Mouse (Mus musculus): ENCODE measurements at regions not wholly inside any gene's neighbourhood (a gene's known extent, or its start where the extent isn't known, plus 50 kb on each side); places are given as distances from the start of the nearest gene placed in this dataset.

- no peak for DNase-seq (ENCODE audit: extremely low spot score, low read depth, low spot score)
These were observed 116.3 kb downstream of the Zfp706 start for GRCm38 (mm10) chr15:36891296-36891695.

GRCm38 (mm10) chr15:36889072-36889471, 118.5 kb downstream of the Zfp706 start:
- DNase-seq (ENCODE audit: extremely low spot score, low read depth, low spot score), result no peak

DNA sequence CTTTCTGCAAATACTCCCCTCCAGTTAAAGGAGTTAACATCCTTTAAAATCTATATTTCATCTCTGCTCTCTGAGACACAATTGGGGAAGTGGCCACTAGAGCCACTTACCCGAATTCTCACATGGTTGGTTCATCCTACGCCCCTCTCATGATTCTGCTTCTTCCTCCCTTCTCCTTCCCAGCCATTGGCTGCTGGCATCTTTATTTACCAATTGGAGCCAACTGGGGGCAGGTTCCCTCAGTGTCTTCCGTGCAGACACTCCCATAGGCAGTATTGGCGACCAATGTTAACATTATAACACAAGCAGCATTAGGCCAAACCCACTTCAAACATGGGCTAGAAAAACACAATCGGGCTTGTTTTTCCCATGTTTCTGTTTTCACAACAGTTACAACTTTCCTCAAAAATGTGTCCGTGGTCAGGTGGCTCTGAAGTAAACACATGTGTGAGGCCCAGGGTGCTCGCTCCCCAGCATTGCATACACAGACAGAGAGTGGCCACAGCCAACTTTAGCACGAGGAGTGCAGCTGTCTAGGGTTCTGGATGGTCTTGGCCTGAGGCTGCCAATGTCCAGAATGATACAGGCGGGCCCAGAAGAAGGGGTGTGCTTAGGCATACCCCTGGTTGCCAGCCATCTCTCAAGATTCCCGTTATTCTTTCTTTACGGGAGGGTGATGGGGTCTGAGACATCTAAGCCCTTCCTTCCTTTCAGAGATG, 119.1 kb downstream of the Zfp706 start:
- no peak for DNase-seq (ENCODE audit: extremely low spot score, low read depth, low spot score)

DNA sequence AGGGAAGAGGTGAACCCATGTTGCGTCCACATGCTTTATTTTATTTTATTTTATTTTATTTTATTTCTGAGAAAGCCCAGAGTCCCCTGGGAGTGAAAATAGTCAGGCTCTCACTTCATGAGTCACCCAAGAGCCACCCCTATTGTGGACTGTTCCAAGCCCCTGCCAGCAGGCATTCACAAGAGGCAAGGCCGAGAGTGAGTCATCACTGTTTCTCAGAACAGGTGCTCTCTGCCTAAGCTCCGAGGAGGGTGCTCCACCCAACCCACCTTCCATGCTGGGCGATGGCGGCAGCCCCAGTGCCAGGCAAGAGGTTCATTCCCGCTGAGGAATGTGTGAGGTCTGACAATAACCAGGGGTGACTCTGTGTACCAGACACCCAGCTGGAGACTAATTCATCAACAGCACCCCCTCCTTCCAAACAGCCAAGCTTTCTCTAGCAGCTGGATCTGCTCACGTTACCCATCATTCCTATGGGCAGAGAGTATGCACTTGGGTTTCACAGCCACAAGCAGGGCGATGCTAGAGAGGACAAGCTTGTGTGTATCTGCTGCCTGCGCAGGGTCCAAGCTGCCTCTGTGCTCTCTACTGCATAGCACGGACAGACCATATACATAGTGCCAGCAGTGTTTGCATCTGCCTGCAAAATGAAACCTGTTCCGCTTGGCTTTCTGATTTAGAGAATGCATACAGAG, 122.8 kb downstream of the Zfp706 start:
- DNase-seq (ENCODE audit: extremely low spot score, low read depth, low spot score), result no peak

GRCm38 (mm10) chr15:36884074-36884473, 123.5 kb downstream of the Zfp706 start:
- no peak for DNase-seq (ENCODE audit: extremely low spot score, low read depth, low spot score)

- DNase-seq (ENCODE audit: extremely low spot score, low read depth, low spot score), result no peak
These were observed 124.4 kb downstream of the Zfp706 start for GRCm38 (mm10) chr15:36883156-36883555.

DNA sequence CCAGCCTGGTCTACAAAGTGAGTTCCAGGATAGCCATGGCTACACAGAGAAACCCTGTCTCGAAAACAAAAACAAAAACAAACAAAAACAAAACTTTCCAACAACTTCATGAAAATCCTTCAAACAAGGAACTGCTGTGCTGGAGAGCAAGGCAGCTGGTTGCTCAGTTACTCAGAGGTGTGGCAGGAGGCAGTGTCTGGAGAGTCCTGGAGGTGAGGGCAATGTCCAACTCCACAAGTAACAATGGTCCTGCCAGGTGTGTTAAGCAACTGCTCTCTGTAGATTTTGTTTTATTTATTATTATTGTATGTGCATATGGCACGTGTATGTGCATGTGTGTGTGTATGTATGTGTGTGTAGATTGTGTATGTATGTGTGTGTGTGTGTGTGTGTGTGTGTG, 126.0 kb downstream of the Zfp706 start:
- DNase-seq (ENCODE audit: extremely low spot score, low read depth, low spot score), result no peak

- no peak for DNase-seq (ENCODE audit: extremely low spot score, low read depth, low spot score)
These were observed 127.0 kb downstream of the Zfp706 start for GRCm38 (mm10) chr15:36880602-36881001.

GRCm38 (mm10) chr15:36879587-36879986, 128.0 kb downstream of the Zfp706 start:
- no peak for DNase-seq (ENCODE audit: extremely low spot score, low read depth, low spot score)

DNA sequence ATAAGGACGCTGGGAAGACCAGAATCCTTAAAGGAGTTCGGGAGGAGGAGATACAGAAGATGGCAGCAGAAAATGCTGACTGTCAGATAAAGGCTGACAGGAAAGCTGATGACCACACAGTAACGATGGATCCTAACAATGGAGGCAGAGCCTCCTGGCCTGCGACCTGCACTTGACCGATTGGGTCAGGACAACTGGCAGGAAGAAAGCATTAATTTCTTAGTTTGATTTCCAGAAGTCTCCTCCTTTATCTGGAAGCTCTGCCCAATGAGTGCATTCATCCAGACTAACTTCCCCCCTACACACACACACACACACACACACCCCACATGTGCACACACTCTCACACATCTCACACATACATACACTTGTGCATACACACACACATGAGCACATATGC, 128.6 kb downstream of the Zfp706 start:
- no peak for DNase-seq (ENCODE audit: extremely low spot score, low read depth, low spot score)

DNA sequence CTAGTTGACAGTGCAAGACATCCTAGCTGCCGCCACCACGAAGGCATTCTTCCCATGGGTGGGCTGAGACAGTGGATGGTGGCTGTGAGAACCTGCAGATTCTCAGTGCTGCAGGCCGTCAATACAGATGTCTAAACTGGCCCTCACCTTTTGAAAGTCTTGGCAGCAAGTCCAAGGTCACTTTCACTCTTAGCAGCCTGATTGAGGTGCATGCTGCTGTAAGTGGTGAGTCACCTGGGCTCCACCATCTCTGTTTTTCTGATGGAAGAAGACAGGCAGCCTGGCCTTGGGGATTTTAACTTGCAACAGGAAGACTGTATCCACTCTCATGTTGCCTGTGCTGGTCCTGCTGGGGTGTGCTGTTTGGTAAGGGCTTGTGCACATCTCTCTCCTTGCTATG, 129.3 kb downstream of the Zfp706 start:
- no peak for DNase-seq (ENCODE audit: extremely low spot score, low read depth, low spot score)

GRCm38 (mm10) chr15:36877501-36877900, 130.1 kb downstream of the Zfp706 start:
- DNase-seq (ENCODE audit: extremely low spot score, low read depth, low spot score), result no peak

GRCm38 (mm10) chr15:36875980-36876778, 131.4 kb downstream of the Zfp706 start:
- DNase-seq (ENCODE audit: extremely low spot score, low read depth, low spot score), result no peak

DNA sequence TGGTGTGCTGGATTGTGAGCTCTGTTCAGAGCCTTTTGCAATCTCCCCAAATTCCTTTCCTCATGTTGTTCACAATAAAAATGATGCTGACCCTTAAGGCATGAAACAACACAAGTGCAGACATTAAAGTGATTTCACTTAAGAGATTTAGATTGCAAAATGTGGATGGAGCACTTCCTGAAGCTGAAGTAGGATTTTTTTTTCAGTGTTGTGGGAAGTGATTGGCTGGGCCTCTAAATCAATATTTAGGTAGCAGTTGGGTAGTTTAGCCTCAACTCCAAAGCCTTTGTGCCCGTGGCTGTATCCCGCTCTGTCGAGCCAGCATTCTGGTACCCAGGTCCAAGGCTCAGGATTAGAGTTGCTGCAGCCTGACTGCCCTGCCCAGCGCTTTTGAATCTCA, 133.0 kb downstream of the Zfp706 start:
- DNase-seq (ENCODE audit: extremely low spot score, low read depth, low spot score), result no peak

- DNase-seq (ENCODE audit: extremely low spot score, low read depth, low spot score), result no peak
These were observed 133.7 kb downstream of the Zfp706 start for GRCm38 (mm10) chr15:36873884-36874243.

GRCm38 (mm10) chr15:36873058-36873883, 134.3 kb downstream of the Zfp706 start:
- no peak for DNase-seq (ENCODE audit: extremely low spot score, low read depth, low spot score)

DNA sequence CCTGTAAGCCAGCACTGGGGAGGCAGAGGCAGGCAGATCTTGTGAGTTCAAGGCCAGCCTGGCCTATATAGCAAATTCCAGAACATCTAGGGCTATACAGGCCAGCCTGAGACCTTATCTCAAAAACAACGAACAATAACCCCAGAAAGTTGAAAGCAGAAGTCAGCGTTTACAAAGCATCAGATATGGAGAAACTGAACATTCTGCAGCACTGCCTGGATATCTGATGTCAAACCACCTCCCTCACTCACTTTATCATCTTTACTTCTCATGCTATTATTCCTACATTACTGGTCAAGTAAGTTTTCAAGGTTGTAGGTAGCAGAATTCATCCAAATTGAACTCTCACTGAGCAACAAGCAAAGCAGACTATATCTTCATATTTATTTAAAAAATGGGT, 135.0 kb downstream of the Zfp706 start:
- no peak for DNase-seq (ENCODE audit: extremely low spot score, low read depth, low spot score)

DNA sequence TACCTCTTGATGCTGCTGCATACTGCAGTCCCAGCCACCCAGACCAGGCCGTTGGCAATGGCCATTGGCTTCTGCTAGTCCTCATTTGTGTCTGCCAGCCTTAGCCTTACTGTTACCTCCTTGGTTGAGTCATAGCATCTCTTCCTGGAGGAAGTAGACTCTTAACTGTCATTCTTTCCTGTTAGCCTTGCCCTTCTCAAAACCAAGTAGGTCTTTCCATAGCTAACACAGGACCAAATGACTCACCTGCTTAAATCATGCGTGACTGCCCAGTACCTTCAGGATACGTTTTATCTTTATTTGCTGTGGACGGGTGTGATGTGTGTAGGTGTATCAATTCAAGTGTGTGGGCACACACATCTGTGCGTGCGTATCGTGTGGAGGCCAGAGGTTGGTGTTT, 136.9 kb downstream of the Zfp706 start:
- no peak for DNase-seq (ENCODE audit: extremely low spot score, low read depth, low spot score)

DNA sequence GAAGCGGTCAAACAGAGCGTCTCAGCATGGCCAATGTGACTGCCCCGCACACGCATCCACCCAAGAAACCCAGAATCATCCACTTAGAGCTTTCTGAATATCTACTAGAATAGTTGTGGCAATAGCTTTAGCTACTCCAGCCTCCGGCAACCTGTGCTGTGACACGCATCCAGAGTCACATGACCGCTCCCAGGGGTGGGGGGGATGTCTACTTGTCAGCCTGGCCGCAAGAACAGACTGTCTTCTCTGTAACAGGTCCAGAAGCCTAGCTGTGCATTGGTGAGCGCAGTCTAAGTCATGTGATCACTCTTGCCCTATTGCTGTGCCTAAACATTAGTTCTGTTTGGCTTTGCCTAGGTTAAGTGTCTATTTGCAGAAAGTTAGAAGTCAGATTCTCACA, 137.5 kb downstream of the Zfp706 start:
- DNase-seq (ENCODE audit: extremely low spot score, low read depth, low spot score), result no peak

- no peak for DNase-seq (ENCODE audit: extremely low spot score, low read depth, low spot score)
These were observed 141.5 kb downstream of the Zfp706 start for GRCm38 (mm10) chr15:36866088-36866487.

DNA sequence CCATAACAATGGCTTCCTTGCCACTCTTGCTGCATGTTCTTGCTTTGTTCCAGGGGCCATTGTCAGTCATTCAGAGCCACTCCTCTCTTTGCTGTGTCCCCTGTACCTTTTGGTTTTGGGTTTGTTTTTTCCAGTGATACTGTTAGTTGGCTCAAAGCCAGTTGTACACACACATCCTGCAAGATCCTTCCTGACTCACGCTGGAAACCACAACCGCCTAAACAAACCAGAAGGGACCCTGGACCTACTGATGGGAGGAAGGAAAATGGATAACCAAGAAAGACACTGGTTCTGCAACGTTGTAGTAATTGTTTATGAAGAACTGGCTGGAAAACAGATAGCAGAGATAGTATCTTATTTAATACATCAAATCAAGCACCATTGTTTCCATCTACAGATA, 142.2 kb downstream of the Zfp706 start:
- DNase-seq (ENCODE audit: extremely low spot score, low read depth, low spot score), result no peak
